8 mouse cellular contexts compared by ENCODE assay signal in genomic region chr5:24426037-24426432, GRCm38 (mm10). TPM values are rescaled to one million over a fixed set of nuclear protein-coding genes. Genes with fewer than 3 reads are reported as not detected.
DNase-seq lines count a peak whose midpoint lies in the region; ATAC-seq lines count a peak whose summit lies in the region.

No protein-coding gene starts in this region.

- no peaks in the 10 kb centered on the region for H3K27me3 ChIP-seq in kidney, embryonic 14.5 days (ENCODE audit: control insufficient read depth, insufficient read depth, low read length)
- H3K27me3 ChIP-seq in intestine, embryonic 14.5 days (replicated peaks; ENCODE audit: control insufficient read depth, insufficient read depth, low read length) = no peaks in the 10 kb centered on the region
- H3K27me3 ChIP-seq in midbrain, embryonic 13.5 days = peaks cover 11% of the 10 kb centered on the region

- peak overlapping the region; percentile 86 for H3K4me2 ChIP-seq in kidney, embryonic 14.5 days (replicated peaks; ENCODE audit: low read depth, low read length)
- H3K4me2 ChIP-seq in intestine, embryonic 14.5 days (ENCODE audit: low read length) = peak overlapping the region; percentile 88
- peak overlapping the region; percentile 74 for H3K4me2 ChIP-seq in midbrain, embryonic 13.5 days (replicated peaks)

- no peak for ATAC-seq in kidney, embryonic 14.5 days (ENCODE audit: low FRiP score, low TSS enrichment)
- ATAC-seq in intestine, embryonic 14.5 days (replicated peaks; ENCODE audit: low FRiP score, low TSS enrichment, low read depth) = no peak
- no peak for ATAC-seq in midbrain, embryonic 13.5 days

- H3K27ac ChIP-seq in kidney, embryonic 14.5 days (ENCODE audit: low read depth, low read length) = no peak overlapping the region
- H3K27ac ChIP-seq in brown adipose tissue, adult 24 weeks (replicated peaks; ENCODE audit: low read depth, low read length) = no peak overlapping the region
- no peak overlapping the region for H3K27ac ChIP-seq in intestine, embryonic 14.5 days (ENCODE audit: low read depth)
- H3K27ac ChIP-seq in midbrain, embryonic 13.5 days = peak overlapping the region; percentile 91; the same call in 1 of the 2 replicates

- H3K4me1 ChIP-seq in kidney, embryonic 14.5 days (ENCODE audit: control insufficient read depth, insufficient read depth, low read length) = peaks cover 31% of the 10 kb centered on the region
- 0 out of 2 replicates have a peak, but pooled peaks cover 6% of the 10 kb centered on the region for H3K4me1 ChIP-seq in brown adipose tissue, adult 24 weeks (ENCODE audit: control insufficient read depth, insufficient read depth, insufficient read length, low read length)
- peaks cover 38% of the 10 kb centered on the region for H3K4me1 ChIP-seq in intestine, embryonic 14.5 days (replicated peaks; ENCODE audit: control insufficient read depth, insufficient read depth, low read length)
- peaks cover 64% of the 10 kb centered on the region for H3K4me1 ChIP-seq in midbrain, embryonic 13.5 days (replicated peaks)

- H3K9me3 ChIP-seq in kidney, embryonic 14.5 days (ENCODE audit: control insufficient read depth, low read length) = no peaks in the 10 kb centered on the region
- H3K9me3 ChIP-seq in intestine, embryonic 14.5 days (ENCODE audit: control insufficient read depth, low read length) = no peaks in the 10 kb centered on the region
- no peaks in the 10 kb centered on the region for H3K9me3 ChIP-seq in midbrain, embryonic 13.5 days

- H3K9ac ChIP-seq in kidney, embryonic 14.5 days (ENCODE audit: low read depth, low read length) = peak overlapping the region; percentile 66; the same call in 1 of the 2 replicates
- H3K9ac ChIP-seq in intestine, embryonic 14.5 days (ENCODE audit: low read length) = peak overlapping the region; percentile 58
- H3K9ac ChIP-seq in midbrain, embryonic 13.5 days (replicated peaks) = peak overlapping the region; percentile 74

- no peak for DNase-seq in kidney, adult 18-20 months
- peak; percentile 62 for DNase-seq in intestine, embryonic 14.5 days (ENCODE audit: low spot score)
- DNase-seq in layer of hippocampus, postnatal 14 days (ENCODE audit: low spot score in 2 of 2) = no peak
- no peak for DNase-seq in layer of hippocampus, postnatal 10 days (ENCODE audit: low spot score in 2 of 2)
- no peak for DNase-seq in frontal cortex, postnatal 25 days (ENCODE audit: low spot score in 2 of 2)

- peak overlapping the region; percentile 63 for H3K4me3 ChIP-seq in kidney, embryonic 14.5 days (ENCODE audit: low read length)
- peak overlapping the region; percentile 89 for H3K4me3 ChIP-seq in brown adipose tissue, adult 24 weeks (ENCODE audit: insufficient read depth, low read depth, low read length)
- peak overlapping the region; percentile 70 for H3K4me3 ChIP-seq in intestine, embryonic 14.5 days (ENCODE audit: low read depth, low read length)
- H3K4me3 ChIP-seq in midbrain, embryonic 13.5 days (replicated peaks) = peak overlapping the region; percentile 67

- 3% methylated on average over 10 of the region's 10 CpGs for WGBS in kidney, embryonic 14.5 days
- 2% methylated on average over 10 of the region's 10 CpGs for WGBS in intestine, embryonic 14.5 days
- under 1% methylated on average over 10 of the region's 10 CpGs for WGBS in midbrain, embryonic 13.5 days

- peaks cover 21% of the 10 kb centered on the region for H3K36me3 ChIP-seq in kidney, embryonic 14.5 days (ENCODE audit: control insufficient read depth, insufficient read depth, low read length)
- H3K36me3 ChIP-seq in intestine, embryonic 14.5 days (ENCODE audit: control insufficient read depth, insufficient read depth, low read length) = peaks cover 24% of the 10 kb centered on the region
- peaks cover 21% of the 10 kb centered on the region for H3K36me3 ChIP-seq in midbrain, embryonic 13.5 days

RNA-seq across cellular contexts. Expression of gene Slc4a2, which starts 2.4 kb away (rescaled TPM):
- polyA plus RNA-seq in kidney, embryonic 14.5 days (2014; fragmentation: Nextera tagmentation; extraction: Ambion mirVana) = 21.6 and 26.8 TPM in 2 replicates
- 8.2 and 14.9 TPM in 2 replicates for polyA plus RNA-seq in brown adipose tissue, adult 24 weeks (2012; ENCODE audit: insufficient read depth, insufficient read length, missing spikeins)
- polyA plus RNA-seq in intestine, embryonic 14.5 days (2014; fragmentation: Nextera tagmentation; extraction: Ambion mirVana) = 32.7 and 35.7 TPM in 2 replicates
- polyA plus RNA-seq in midbrain, embryonic 13.5 days (2015; fragmentation: Nextera tagmentation; extraction: Ambion mirVana) = 20.1 and 25.4 TPM in 2 replicates
- total RNA-seq in layer of hippocampus, postnatal 14 days (2021) = 10 to 100 TPM; 33.0 to 45.8 TPM
- total RNA-seq in layer of hippocampus, postnatal 10 days (2021) = 10 to 100 TPM; 22.0 to 33.7 TPM

RNA-seq across cellular contexts. Expression of gene Cdk5, which starts 2.7 kb away (rescaled TPM):
- 45.5 and 60.2 TPM in 2 replicates for polyA plus RNA-seq in kidney, embryonic 14.5 days (2014; fragmentation: Nextera tagmentation; extraction: Ambion mirVana)
- 51.3 and 56.7 TPM in 2 replicates for polyA plus RNA-seq in brown adipose tissue, adult 24 weeks (2012; ENCODE audit: insufficient read depth, insufficient read length, missing spikeins)
- 41.2 and 47.4 TPM in 2 replicates for polyA plus RNA-seq in intestine, embryonic 14.5 days (2014; fragmentation: Nextera tagmentation; extraction: Ambion mirVana)
- 95.9 and 102 TPM in 2 replicates for polyA plus RNA-seq in midbrain, embryonic 13.5 days (2015; fragmentation: Nextera tagmentation; extraction: Ambion mirVana)
- 100 to 1,000 TPM; 127 to 133 TPM for total RNA-seq in layer of hippocampus, postnatal 14 days (2021)
- 100 to 1,000 TPM; 127 to 133 TPM for total RNA-seq in layer of hippocampus, postnatal 10 days (2021)

RNA-seq across cellular contexts. Expression of gene Asic3, which starts 12.8 kb away (rescaled TPM):
- 0.57 and 0.60 TPM in 2 replicates for polyA plus RNA-seq in kidney, embryonic 14.5 days (2014; fragmentation: Nextera tagmentation; extraction: Ambion mirVana)
- not detected in 2 replicates for polyA plus RNA-seq in brown adipose tissue, adult 24 weeks (2012; ENCODE audit: insufficient read depth, insufficient read length, missing spikeins)
- not detected in 2 replicates for polyA plus RNA-seq in intestine, embryonic 14.5 days (2014; fragmentation: Nextera tagmentation; extraction: Ambion mirVana)
- not detected in 2 replicates for polyA plus RNA-seq in midbrain, embryonic 13.5 days (2015; fragmentation: Nextera tagmentation; extraction: Ambion mirVana)
- under 1 TPM in 1 of 2 experiments, not detected in 1; 0.18 TPM for total RNA-seq in layer of hippocampus, postnatal 14 days (2021)
- not detected for total RNA-seq in layer of hippocampus, postnatal 10 days (2021)

RNA-seq across cellular contexts. Expression of gene Fastk, which starts 19.1 kb away (rescaled TPM):
- polyA plus RNA-seq in kidney, embryonic 14.5 days (2014; fragmentation: Nextera tagmentation; extraction: Ambion mirVana) = 104 and 105 TPM in 2 replicates
- polyA plus RNA-seq in brown adipose tissue, adult 24 weeks (2012; ENCODE audit: insufficient read depth, insufficient read length, missing spikeins) = 148 and 188 TPM in 2 replicates
- 105 and 107 TPM in 2 replicates for polyA plus RNA-seq in intestine, embryonic 14.5 days (2014; fragmentation: Nextera tagmentation; extraction: Ambion mirVana)
- 80.4 and 95.0 TPM in 2 replicates for polyA plus RNA-seq in midbrain, embryonic 13.5 days (2015; fragmentation: Nextera tagmentation; extraction: Ambion mirVana)
- 100 to 1,000 TPM; 113 to 116 TPM for total RNA-seq in layer of hippocampus, postnatal 14 days (2021)
- total RNA-seq in layer of hippocampus, postnatal 10 days (2021) = 100 to 1,000 TPM in 1 of 2 experiments, 10 to 100 TPM in 1; 87.4 to 111 TPM

RNA-seq across cellular contexts. Expression of gene Tmub1, which starts 21.6 kb away (rescaled TPM):
- 23.8 and 25.7 TPM in 2 replicates for polyA plus RNA-seq in kidney, embryonic 14.5 days (2014; fragmentation: Nextera tagmentation; extraction: Ambion mirVana)
- 3.8 and 11.7 TPM in 2 replicates for polyA plus RNA-seq in brown adipose tissue, adult 24 weeks (2012; ENCODE audit: insufficient read depth, insufficient read length, missing spikeins)
- 22.7 and 22.9 TPM in 2 replicates for polyA plus RNA-seq in intestine, embryonic 14.5 days (2014; fragmentation: Nextera tagmentation; extraction: Ambion mirVana)
- polyA plus RNA-seq in midbrain, embryonic 13.5 days (2015; fragmentation: Nextera tagmentation; extraction: Ambion mirVana) = 46.5 and 49.6 TPM in 2 replicates
- total RNA-seq in layer of hippocampus, postnatal 14 days (2021) = 10 to 100 TPM; 23.1 to 27.5 TPM
- total RNA-seq in layer of hippocampus, postnatal 10 days (2021) = 10 to 100 TPM; 24.1 to 26.4 TPM
